Mouse (Mus musculus) heart, adult 2 months (tissue): Measurements from ENCODE around the gene Mslnl. TPM values are rescaled to one million over a fixed set of nuclear protein-coding genes. Genes with fewer than 3 reads are reported as not detected.

Experiments used
- DNase-seq, 2 experiments: peaks; one replicate each; pipeline ENCODE4 v3.0.0; 2021
- H3K27ac ChIP-seq: fragments of 200-600 bp; 2 replicates; pipeline ENCODE4 v1.8.1; 2022
- H3K27me3 ChIP-seq: fragments of 200-500 bp; 2 replicates; pipeline ENCODE4 v1.6.1; 2012; ENCODE audit warnings: mild to moderate bottlenecking, low read length, inconsistent platforms, mixed read lengths; ENCODE audit not compliant: control insufficient read depth, insufficient read depth
- H3K36me3 ChIP-seq: fragments of 200-500 bp; 2 replicates; pipeline ENCODE4 v1.6.1; 2012; ENCODE audit warnings: low read length, inconsistent platforms; ENCODE audit not compliant: control insufficient read depth, insufficient read depth
- H3K4me1 ChIP-seq: fragments of 200-500 bp; 2 replicates; pipeline ENCODE4 v1.6.1; 2011; ENCODE audit warnings: low read length; ENCODE audit not compliant: control insufficient read depth, insufficient read depth
- H3K4me3 ChIP-seq: fragments of 200-600 bp; 2 replicates; pipeline ENCODE4 v1.8.1; 2022
- H3K79me2 ChIP-seq: fragments of 200-500 bp; replicated peaks from 2 replicates; pipeline ENCODE4 v1.6.1; 2012; ENCODE audit warnings: mild to moderate bottlenecking, inconsistent platforms, low read length, moderate library complexity, mixed read lengths; ENCODE audit not compliant: control insufficient read depth, insufficient read depth
- H3K9ac ChIP-seq: fragments of 200-500 bp; 2 replicates; pipeline ENCODE4 v1.6.1; 2012; ENCODE audit warnings: low read depth, mild to moderate bottlenecking, control low read depth, inconsistent platforms, low read length, mixed read lengths
- CTCF ChIP-seq: fragments of 200-600 bp; IDR thresholded peaks from 2 replicates; pipeline ENCODE4 v1.8.1; 2022; ENCODE audit warnings: antibody characterized with exemption, mild to moderate bottlenecking, moderate library complexity
- EP300 ChIP-seq: fragments of 200-500 bp; IDR thresholded peaks from 2 replicates; pipeline ENCODE4 v1.6.1; 2011; ENCODE audit warnings: low read depth, low read length, control low read depth; ENCODE audit not compliant: insufficient read depth
- POLR2A ChIP-seq: fragments of 200-500 bp; IDR thresholded peaks from 2 replicates; pipeline ENCODE4 v1.6.1; 2011; ENCODE audit warnings: mild to moderate bottlenecking, low read depth, low read length, control low read depth; ENCODE audit not compliant: insufficient read depth
- WGBS: fragments of 180-500 bp; shearing (Covaris S2); methylation state at CpG from one replicate; pipeline ENCODE4 v1.1.7; 2018; 5-methylcytosine and 5-hydroxymethylcytosine counted together
- intact Hi-C: fragments of 180-260 bp; cut with DNase I; formaldehyde crosslinking; loops from one replicate; pipeline ENCODE4 v1.15.1; 2025
- long read RNA-seq: library from polyadenylated mRNA; stranded (forward); transcript quantifications from one replicate; pipeline ENCODE4 v2.0.0, GENCODE M21; 2021
- polyA plus RNA-seq: library from polyadenylated mRNA; depleted of rRNA; stranded (reverse); fragments of >200 nt; gene quantifications from 2 replicates; pipeline ENCODE4 v1.2.3, GENCODE M21; 2012; rRNA removed
- total RNA-seq, 2 experiments: library from RNA; stranded (reverse); gene quantifications; 2 replicates each; pipeline ENCODE4 v1.2.3; 2021

Gene Mslnl
- not detected for total RNA-seq
- 0.10 and 0.26 TPM in 2 replicates for polyA plus RNA-seq
- long read RNA-seq = 0 reads

DNA sequence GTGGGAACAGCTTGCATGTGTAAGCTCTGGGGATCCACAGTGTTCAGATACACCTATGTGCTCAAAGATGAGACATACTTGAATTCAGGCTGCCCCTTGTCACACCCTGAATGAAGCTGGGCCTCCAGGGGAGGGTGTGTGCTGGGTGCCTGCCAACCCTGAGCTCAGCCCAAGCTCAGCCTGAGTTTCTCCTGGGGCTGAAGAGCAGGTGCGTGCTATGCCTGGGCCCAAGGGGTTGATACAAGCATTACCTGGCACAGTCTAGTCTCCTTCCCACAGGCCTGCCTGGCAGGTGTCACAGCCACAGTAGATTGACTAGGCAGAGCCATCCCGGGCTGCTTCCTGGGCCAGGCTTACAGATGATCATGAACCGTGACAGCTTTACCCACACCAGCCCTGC, at the start of gene Mslnl:
Gene Mslnl, plus strand, starts transcription at position 298 of the 400 bp plus-strand sequence.
- H3K9ac ChIP-seq = no peak within 1 kb of the TSS
- H3K36me3 ChIP-seq = no peaks in the 10 kb centered on the region
- no peak within 1 kb of the TSS for H3K27ac ChIP-seq
- 73% methylated on average over 3 of the region's 3 CpGs for WGBS
- H3K4me3 ChIP-seq = no peak within 1 kb of the TSS
- H3K4me1 ChIP-seq = no peaks in the 10 kb centered on the region
- no peak for DNase-seq
- H3K27me3 ChIP-seq = no peaks in the 10 kb centered on the region
- H3K79me2 ChIP-seq = no peaks in the 10 kb centered on the region
- intact Hi-C loops = no loop called here
- TF ChIP-seq CTCF = no peak
- no peak for TF ChIP-seq POLR2A
- no peak for TF ChIP-seq EP300

DNA sequence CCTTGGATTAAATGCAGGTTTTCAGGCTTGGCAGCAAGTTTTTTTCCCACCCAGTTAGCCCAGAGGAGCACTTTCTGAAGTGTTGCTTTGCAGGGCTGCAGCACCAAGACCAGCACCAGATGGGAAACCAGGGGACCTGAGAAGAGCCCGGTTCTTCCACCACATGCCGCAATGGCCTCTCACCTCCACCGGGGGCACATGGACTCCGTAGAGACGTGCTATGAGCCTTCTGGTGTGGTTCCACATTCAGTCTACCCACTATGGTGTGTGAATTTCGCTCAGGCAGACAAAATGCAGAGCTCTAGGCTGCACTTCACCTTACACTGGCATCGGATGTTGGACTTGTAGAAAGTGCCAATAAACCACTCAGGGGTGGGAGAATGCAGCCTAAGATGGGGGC, 49.5 kb upstream of the Mslnl start:
- whole genome bisulfite sequencing = 34% methylated on average over 7 of the region's 7 CpGs
- H3K4me3 ChIP-seq = no peak overlapping the region
- no peak overlapping the region for H3K9ac ChIP-seq
- no peaks in the 10 kb centered on the region for H3K36me3 ChIP-seq
- no peaks in the 10 kb centered on the region for H3K4me1 ChIP-seq
- no peaks in the 10 kb centered on the region for H3K79me2 ChIP-seq
- H3K27me3 ChIP-seq = no peaks in the 10 kb centered on the region
- no peak overlapping the region for H3K27ac ChIP-seq
- intact Hi-C loops = no loop called here
- DNase-seq = no peak
- TF ChIP-seq CTCF = peak; percentile 30
- no peak for TF ChIP-seq EP300

DNA sequence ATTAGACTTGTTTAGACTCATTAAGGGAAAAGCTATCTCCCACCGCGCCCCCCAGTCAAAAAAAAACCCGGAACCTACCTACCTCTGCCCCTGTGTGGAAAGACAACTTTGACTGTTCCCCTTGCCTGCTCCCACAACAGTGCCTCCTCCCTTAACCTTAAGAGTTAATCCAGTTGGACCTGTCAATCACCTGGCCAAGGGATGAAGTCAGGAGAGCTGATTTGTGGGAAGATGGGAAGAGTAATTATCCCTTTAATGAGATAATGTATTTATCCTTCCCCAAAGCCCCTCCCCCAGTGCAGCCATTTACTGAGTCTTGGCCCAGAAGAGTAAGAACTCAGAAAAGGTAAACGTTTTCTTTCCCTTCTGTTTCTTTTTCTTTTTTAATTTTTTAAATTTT, 46.9 kb upstream of the Mslnl start:
- H3K27ac ChIP-seq = no peak overlapping the region
- no peak overlapping the region for H3K4me3 ChIP-seq
- no peaks in the 10 kb centered on the region for H3K4me1 ChIP-seq
- no peaks in the 10 kb centered on the region for H3K36me3 ChIP-seq
- DNase-seq = no peak
- TF ChIP-seq POLR2A (no peak), CTCF (no peak), EP300 (no peak)
- intact Hi-C loops = no loop called here
- no peaks in the 10 kb centered on the region for H3K79me2 ChIP-seq
- 81% methylated on average over 4 of the region's 4 CpGs for WGBS
- no peak overlapping the region for H3K9ac ChIP-seq
- no peaks in the 10 kb centered on the region for H3K27me3 ChIP-seq

DNA sequence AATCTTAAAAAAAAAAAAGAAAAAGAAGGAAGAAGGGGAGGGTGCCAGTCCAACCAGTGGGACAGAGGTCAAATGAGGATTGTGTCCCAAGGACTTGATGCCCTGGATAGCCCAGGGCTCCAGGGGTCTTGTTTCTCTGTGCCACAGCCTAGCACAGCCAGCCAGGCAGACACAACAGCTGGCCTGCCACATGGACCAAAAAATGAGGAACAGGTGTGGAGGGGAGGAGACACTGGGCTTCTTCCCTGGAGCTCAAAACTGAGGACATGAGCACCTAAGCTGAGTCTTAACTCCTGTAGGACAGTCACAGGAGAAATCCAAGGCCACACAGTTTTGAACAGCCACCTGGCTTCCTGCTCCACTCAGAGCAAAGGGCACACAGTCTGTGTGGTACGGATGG, 39.6 kb upstream of the Mslnl start:
- intact Hi-C loops = no loop called here
- Histone ChIP-seq H3K27me3 (no peaks in the 10 kb centered on the region), H3K36me3 (no peaks in the 10 kb centered on the region), H3K4me1 (no peaks in the 10 kb centered on the region), H3K79me2 (no peaks in the 10 kb centered on the region), H3K9ac (no peak overlapping the region), H3K27ac (no peak overlapping the region), H3K4me3 (no peak overlapping the region)
- TF ChIP-seq EP300 = no peak
- TF ChIP-seq POLR2A = no peak
- TF ChIP-seq CTCF = no peak
- 38% methylated on average over 1 of the region's 1 CpGs for WGBS
- no peak for DNase-seq

DNA sequence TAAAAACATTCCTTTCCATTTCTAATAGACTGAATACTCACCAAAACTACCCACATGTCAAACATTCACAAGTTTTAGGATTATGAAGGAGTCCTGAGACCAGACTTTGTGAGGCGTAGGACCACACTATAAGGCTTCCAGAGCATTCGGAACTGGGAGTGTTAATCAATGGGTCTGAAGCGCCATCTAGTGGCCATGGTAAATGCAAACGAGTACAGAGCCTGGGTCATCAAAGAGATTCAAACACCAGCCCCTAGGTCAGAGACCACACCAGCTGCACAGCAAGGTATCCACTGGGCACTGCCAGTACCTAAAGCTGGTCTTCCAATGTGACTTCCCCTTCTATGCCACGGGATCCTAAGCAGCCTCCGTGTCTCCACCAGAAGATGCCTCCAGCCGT, 37.4 kb upstream of the Mslnl start:
- intact Hi-C loops = loop anchor here (1.0 to 2.0 kb wide), 4 partner anchors 130 to 300 kb away; no protein-coding TSS in a partner anchor
- peak; percentile 53 to 66 for DNase-seq
- Histone ChIP-seq H3K27ac (no peak overlapping the region), H3K27me3 (no peaks in the 10 kb centered on the region), H3K79me2 (no peaks in the 10 kb centered on the region), H3K9ac (no peak overlapping the region), H3K4me3 (no peak overlapping the region), H3K4me1 (no peaks in the 10 kb centered on the region), H3K36me3 (no peaks in the 10 kb centered on the region)
- no peak for TF ChIP-seq POLR2A
- TF ChIP-seq EP300 = no peak
- TF ChIP-seq CTCF = peak; percentile 94
- 13% methylated on average over 7 of the region's 7 CpGs for WGBS

DNA sequence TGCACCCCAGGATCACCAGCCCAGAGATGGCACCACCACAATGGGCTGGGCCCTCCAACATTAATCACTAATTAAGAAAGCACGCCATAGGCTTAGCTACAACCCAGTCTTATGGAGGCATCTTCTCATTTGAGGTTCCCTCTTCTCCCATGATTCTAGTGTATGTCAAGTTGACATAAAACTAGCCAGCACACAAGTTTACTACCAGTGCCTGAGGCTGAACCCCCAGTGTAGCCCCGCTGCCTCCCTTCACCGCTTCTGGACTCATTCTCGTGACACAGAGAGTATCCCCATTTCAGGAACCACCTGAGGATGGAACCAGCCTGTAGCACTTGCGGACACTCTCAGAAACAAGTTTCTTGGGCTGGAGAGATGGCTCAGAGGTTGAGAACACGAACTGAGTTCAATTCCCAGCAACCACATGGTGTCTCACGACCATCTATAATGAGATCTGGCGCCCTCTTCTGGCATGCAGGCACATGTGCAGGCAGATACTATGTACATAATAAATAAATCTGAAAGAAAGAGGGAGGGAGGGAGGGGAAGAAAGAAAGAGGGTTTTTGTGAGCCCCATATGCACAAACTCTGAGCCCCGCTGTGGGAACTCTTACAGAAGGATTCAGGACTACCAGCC, 34.9 kb upstream of the Mslnl start:
- H3K27ac ChIP-seq = no peak overlapping the region
- H3K4me1 ChIP-seq = no peaks in the 10 kb centered on the region
- no peak overlapping the region for H3K4me3 ChIP-seq
- H3K27me3 ChIP-seq = 0 out of 2 replicates have a peak, but pooled peaks cover 1% of the 10 kb centered on the region
- no peaks in the 10 kb centered on the region for H3K79me2 ChIP-seq
- WGBS = 55% methylated on average over 9 of the region's 9 CpGs
- no peaks in the 10 kb centered on the region for H3K36me3 ChIP-seq
- no peak for DNase-seq
- no peak overlapping the region for H3K9ac ChIP-seq
- TF ChIP-seq EP300 = no peak
- peak; percentile 31 for TF ChIP-seq CTCF
- intact Hi-C loops = no loop called here
